Mouse (Mus musculus): ENCODE measurements around the gene Tmem200b.

GRCm38 (mm10) chr4:131897109-131897508 lies 24.5 kb upstream of the Tmem200b start:
- no peak for TF ChIP-seq POLR2A (IDR thresholded peaks at IDR 0.05; ENCODE audit: low read depth, low read length)
- TF ChIP-seq CTCF (IDR thresholded peaks at IDR 0.05; ENCODE audit: extremely low read depth, insufficient read length, insufficient replicate concordance, low read depth, low read length): no peak
